Mouse (Mus musculus) spleen, adult 2 months (tissue): ENCODE data around the gene Atp1b3.

Experiments used
- CTCF ChIP-seq: fragments of 200-500 bp; IDR thresholded peaks from 2 replicates; pipeline ENCODE4 v1.5.1; 2011; ENCODE audit warnings: mild to moderate bottlenecking, inconsistent platforms; ENCODE audit not compliant: insufficient read depth, insufficient read length, insufficient replicate concordance; ENCODE audit errors: extremely low read depth
- POLR2A ChIP-seq: fragments of 200-500 bp; IDR thresholded peaks from 2 replicates; pipeline ENCODE4 v1.6.1; 2011; ENCODE audit warnings: low read depth, low read length, inconsistent platforms

- TF ChIP-seq CTCF (no peak), POLR2A (no peak)
Observed at GRCm38 (mm10) chr9:96319333-96319732, 44.9 kb downstream of the Atp1b3 start.
